Mouse (Mus musculus) hindbrain, postnatal 0 days (tissue): ENCODE measurements around the gene Myo1d. TPM values are rescaled to one million over a fixed set of nuclear protein-coding genes. Genes with fewer than 3 reads are reported as not detected.

Experiments used
- ATAC-seq: fragments of 200-750 bp; cut with Nextera tagmentation; 2 replicates; pipeline ENCODE4 v1.8.0; 2017; ENCODE audit warnings: mild to moderate bottlenecking, moderate TSS enrichment, moderate library complexity
- DNase-seq: peaks from one replicate; pipeline ENCODE4 v3.0.0-alpha.2; 2015; ENCODE audit warnings: low spot score
- H3K27ac ChIP-seq: fragments of 300-500 bp; sonication (generic); 2 replicates; pipeline ENCODE4 v1.5.1; 2014; ENCODE audit warnings: mild to moderate bottlenecking
- H3K27me3 ChIP-seq: fragments of 300-500 bp; sonication (generic); 2 replicates; pipeline ENCODE4 v1.6.1; 2014; ENCODE audit warnings: low read length, mixed read lengths; ENCODE audit not compliant: insufficient read depth
- H3K36me3 ChIP-seq: fragments of 300-500 bp; sonication (generic); 2 replicates; pipeline ENCODE4 v1.6.1; 2014; ENCODE audit warnings: low read length, mixed read lengths; ENCODE audit not compliant: insufficient read depth
- H3K4me1 ChIP-seq: fragments of 300-500 bp; sonication (generic); 2 replicates; pipeline ENCODE4 v1.6.1; 2014; ENCODE audit warnings: antibody characterized with exemption, low read length, mixed read lengths; ENCODE audit not compliant: insufficient read depth
- H3K4me2 ChIP-seq: fragments of 300-500 bp; sonication (generic); 2 replicates; pipeline ENCODE4 v1.6.1; 2014; ENCODE audit warnings: low read depth, mild to moderate bottlenecking, low read length, moderate library complexity, mixed read lengths
- H3K4me3 ChIP-seq: fragments of 300-500 bp; sonication (generic); 2 replicates; pipeline ENCODE4 v1.5.1; 2014; ENCODE audit warnings: low read length
- H3K9ac ChIP-seq: fragments of 300-500 bp; sonication (generic); replicated peaks from 2 replicates; pipeline ENCODE4 v1.6.1; 2014; ENCODE audit warnings: mild to moderate bottlenecking, low read length, moderate library complexity, mixed read lengths
- H3K9me3 ChIP-seq: fragments of 300-500 bp; sonication (generic); 2 replicates; pipeline ENCODE4 v1.6.1; 2016; ENCODE audit warnings: low read length, mixed read lengths
- CTCF ChIP-seq: IDR thresholded peaks from 2 replicates; pipeline ENCODE4 v1.5.1; 2016; ENCODE audit warnings: antibody characterized with exemption, control low read depth, low read depth
- WGBS: fragments of 180-500 bp; shearing (Covaris S2); extraction: QIAGEN DNeasy Blood & Tissue Kit; methylation state at CpG from one replicate; pipeline ENCODE4 v1.1.7; 2014; 5-methylcytosine and 5-hydroxymethylcytosine counted together
- polyA plus RNA-seq: library from polyadenylated mRNA; unstranded; fragments of >200 nt; fragmentation: Nextera tagmentation; extraction: Ambion mirVana; gene quantifications from 2 replicates; pipeline ENCODE4 v1.2.1, GENCODE M21; 2015
- total RNA-seq: library from RNA; depleted of rRNA; stranded (reverse); fragments of >200 nt; gene quantifications from 2 replicates; pipeline ENCODE4 v1.2.3, GENCODE M21; 2014

Myo1d gene
- total and polyA plus RNA-seq, 2 experiments from 2014 or later: 1.8 to 2.6 TPM

- DNase-seq: no peak
- no peaks in the 10 kb centered on the region for H3K27me3 ChIP-seq
- no peaks in the 10 kb centered on the region for H3K9me3 ChIP-seq
- ATAC-seq: no peak
- no peak overlapping the region for H3K4me2 ChIP-seq
- TF ChIP-seq CTCF: no peak
- H3K27ac ChIP-seq: no peak overlapping the region
- 66% methylated on average over 19 of the region's 19 CpGs for WGBS
- H3K4me1 ChIP-seq: peaks cover 15% of the 10 kb centered on the region; the same call in 1 of the 2 replicates
- no peak overlapping the region for H3K4me3 ChIP-seq
- H3K9ac ChIP-seq: no peak overlapping the region
- H3K36me3 ChIP-seq: no peaks in the 10 kb centered on the region
Measured at GRCm38 (mm10) chr11:80512313-80513056, 267.3 kb downstream of the Myo1d start.

GRCm38 (mm10) chr11:80510124-80510523 lies 269.7 kb downstream of the Myo1d start:
- ATAC-seq: no peak

GRCm38 (mm10) chr11:80509176-80509506 lies 270.7 kb downstream of the Myo1d start:
- Histone ChIP-seq H3K27ac (peak overlapping the region; percentile 62), H3K4me3 (no peak overlapping the region), H3K36me3 (no peaks in the 10 kb centered on the region), H3K9ac (peak overlapping the region; percentile 18; the same call in 1 of the 2 replicates), H3K27me3 (no peaks in the 10 kb centered on the region), H3K4me1 (peaks cover 27% of the 10 kb centered on the region), H3K9me3 (no peaks in the 10 kb centered on the region), H3K4me2 (no peak overlapping the region)
- ATAC-seq (no peak), DNase-seq (peak; percentile 5)
- no peak for TF ChIP-seq CTCF
- WGBS: 66% methylated on average over 5 of the region's 5 CpGs

More at GRCm38 (mm10) chr11:80510124-80510523, 269.7 kb downstream of the Myo1d start:
- no peak for DNase-seq
- Histone ChIP-seq H3K36me3 (no peaks in the 10 kb centered on the region), H3K4me2 (no peak overlapping the region), H3K4me3 (no peak overlapping the region), H3K9ac (no peak overlapping the region), H3K4me1 (peaks cover 18% of the 10 kb centered on the region; the same call in 1 of the 2 replicates), H3K27ac (no peak overlapping the region), H3K27me3 (no peaks in the 10 kb centered on the region), H3K9me3 (no peaks in the 10 kb centered on the region)
- 89% methylated on average over 10 of the region's 10 CpGs for WGBS
- no peak for TF ChIP-seq CTCF

DNA sequence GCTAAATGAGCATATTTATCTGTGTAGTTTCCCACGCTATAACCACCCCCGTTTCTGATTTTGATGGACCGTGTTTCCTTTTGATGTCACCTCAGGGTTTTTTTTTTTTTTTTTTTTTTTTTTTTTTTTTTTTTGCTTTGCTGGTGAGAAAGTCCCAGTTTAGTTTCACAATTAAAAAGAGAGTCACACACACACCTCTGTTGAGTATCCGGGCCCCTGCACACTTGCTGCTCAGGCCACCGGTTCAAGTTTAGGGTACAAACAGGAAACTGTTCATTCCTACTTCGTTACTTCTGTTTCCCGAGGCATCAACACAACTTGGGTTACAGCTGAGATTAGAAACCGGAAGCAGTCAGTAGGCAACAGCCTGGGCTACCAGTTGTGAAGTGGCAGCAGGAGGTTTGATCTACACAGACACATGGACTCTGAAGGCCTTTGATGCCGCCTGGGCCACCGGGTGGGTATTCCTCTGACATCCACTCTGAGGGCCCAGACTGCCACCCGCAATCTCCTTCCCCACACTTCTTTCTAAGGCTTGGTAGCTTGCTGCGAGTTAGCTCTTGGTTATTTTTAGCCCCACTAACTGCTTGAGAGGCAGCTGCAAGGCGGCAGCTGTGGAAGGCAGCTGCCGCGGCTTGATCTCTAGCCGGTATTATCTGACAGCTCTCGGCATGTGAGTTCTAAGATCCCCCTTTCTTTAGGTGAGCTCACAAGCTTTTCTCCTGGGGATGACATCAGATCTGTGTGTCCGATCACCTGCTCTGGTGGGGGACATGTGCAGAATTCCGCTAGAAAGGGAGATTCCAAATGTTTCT lies 271.3 kb downstream of the Myo1d start:
- no peaks in the 10 kb centered on the region for H3K27me3 ChIP-seq
- peaks cover 28% of the 10 kb centered on the region for H3K4me1 ChIP-seq
- peak overlapping the region; percentile 18; the same call in 1 of the 2 replicates for H3K9ac ChIP-seq
- peak overlapping the region; percentile 62 for H3K27ac ChIP-seq
- H3K4me2 ChIP-seq: no peak overlapping the region
- DNase-seq: peak; percentile 54
- ATAC-seq: no peak
- no peaks in the 10 kb centered on the region for H3K36me3 ChIP-seq
- H3K9me3 ChIP-seq: no peaks in the 10 kb centered on the region
- TF ChIP-seq CTCF: no peak
- no peak overlapping the region for H3K4me3 ChIP-seq
- WGBS: 39% methylated on average over 19 of the region's 19 CpGs

DNA sequence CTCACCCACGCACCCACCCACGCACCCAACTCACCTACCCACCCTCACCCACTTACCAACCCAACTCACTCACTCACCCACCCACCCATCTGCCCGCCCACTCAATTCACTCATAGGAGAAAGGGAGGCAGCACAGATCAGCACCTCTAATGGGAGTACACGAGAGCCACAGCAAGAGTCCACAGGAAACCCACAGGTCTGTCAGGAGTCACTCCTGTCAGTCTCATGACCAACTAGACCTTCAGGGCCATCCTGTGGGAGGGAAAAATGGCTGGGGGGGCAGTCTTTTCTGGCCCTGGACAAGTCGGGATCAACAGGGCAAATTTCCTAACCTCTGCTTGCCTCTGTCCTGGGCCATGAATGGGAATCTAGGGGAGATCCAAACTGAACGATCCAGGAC lies 272.0 kb downstream of the Myo1d start:
- no peaks in the 10 kb centered on the region for H3K27me3 ChIP-seq
- DNase-seq: no peak
- H3K9me3 ChIP-seq: no peaks in the 10 kb centered on the region
- H3K4me2 ChIP-seq: no peak overlapping the region
- H3K36me3 ChIP-seq: no peaks in the 10 kb centered on the region
- no peak for TF ChIP-seq CTCF
- ATAC-seq: no peak
- no peak overlapping the region for H3K27ac ChIP-seq
- peaks cover 33% of the 10 kb centered on the region for H3K4me1 ChIP-seq
- 86% methylated on average over 6 of the region's 6 CpGs for WGBS
- H3K4me3 ChIP-seq: no peak overlapping the region
- H3K9ac ChIP-seq: no peak overlapping the region

DNA sequence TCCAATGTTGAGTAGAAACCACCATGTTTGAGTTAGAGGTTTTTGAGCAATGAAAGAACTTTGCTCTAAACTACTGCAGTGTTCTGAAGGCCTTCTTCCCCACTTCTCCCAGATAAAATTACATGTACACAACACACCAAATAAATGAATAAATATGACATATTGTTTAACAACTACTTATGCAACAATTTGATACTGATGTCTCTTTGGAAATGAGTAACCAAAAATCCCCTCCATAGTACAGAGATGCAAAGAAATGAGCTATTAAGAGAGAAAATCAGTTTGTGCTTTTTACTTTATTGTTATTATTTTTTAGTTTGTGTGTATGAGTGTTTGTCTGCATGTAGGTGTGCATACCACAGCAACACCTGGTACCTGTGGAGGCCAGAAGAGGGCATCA lies 273.3 kb downstream of the Myo1d start:
- ATAC-seq (no peak), DNase-seq (no peak)
- Histone ChIP-seq H3K9me3 (no peaks in the 10 kb centered on the region), H3K9ac (no peak overlapping the region), H3K27ac (no peak overlapping the region), H3K4me3 (no peak overlapping the region), H3K27me3 (no peaks in the 10 kb centered on the region), H3K4me1 (peaks cover 27% of the 10 kb centered on the region), H3K36me3 (no peaks in the 10 kb centered on the region), H3K4me2 (no peak overlapping the region)
- no peak for TF ChIP-seq CTCF
